ENCODE assay signal across 8 mouse cellular contexts in the genomic region with DNA sequence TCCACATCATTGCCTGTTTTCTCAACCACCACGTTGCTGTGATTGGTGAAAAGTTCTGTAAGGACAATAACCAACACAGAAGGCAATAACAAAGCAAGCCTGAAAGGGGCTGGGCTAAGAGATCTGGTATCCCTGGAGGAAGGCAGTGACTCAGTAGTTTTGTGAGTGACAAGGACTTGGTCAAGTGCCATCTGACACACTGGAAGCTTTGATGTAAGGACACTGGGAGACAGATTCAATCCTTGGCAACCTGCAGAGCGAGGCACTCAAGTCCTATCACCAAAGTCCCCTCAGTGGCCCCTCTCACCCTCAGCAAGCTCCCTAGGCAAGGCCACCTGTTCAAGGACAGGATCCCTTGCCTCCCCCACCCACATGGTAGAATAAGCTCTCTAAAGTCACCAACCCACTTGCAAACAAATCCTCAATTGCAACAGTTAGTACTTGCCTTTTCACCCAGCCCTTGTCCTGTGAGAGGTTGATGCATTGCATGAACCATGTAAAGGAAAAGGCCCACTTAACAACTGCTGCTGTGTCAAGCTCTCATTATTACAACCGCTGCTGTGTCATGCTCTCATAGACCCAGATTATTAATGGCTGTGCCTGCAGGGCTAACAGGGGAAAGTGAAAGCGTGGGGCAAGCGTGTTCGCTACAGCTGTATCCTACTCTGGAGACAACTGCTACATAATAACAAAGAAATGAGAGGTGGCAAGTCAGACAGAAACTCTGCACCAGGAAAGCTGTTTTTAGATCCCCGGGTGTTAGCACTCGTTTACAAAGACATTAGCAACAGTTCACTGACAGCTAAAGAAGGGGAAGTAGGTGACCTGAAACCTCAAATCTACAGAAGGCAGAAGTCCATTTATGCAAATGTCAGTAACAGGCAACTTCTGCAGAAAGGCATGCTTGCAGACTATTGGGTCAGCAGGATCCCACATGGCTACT. TPM values are rescaled to one million over a fixed set of nuclear protein-coding genes. Genes with fewer than 3 reads are reported as not detected.
DNase-seq lines count a peak whose midpoint lies in the region; ATAC-seq and TF ChIP-seq lines count a peak whose summit lies in the region.

No protein-coding gene starts in this region.

- peak; percentile 33 for DNase-seq in gastrocnemius, adult 18-20 months (ENCODE audit: low spot score)
- DNase-seq in gastrocnemius, postnatal 4 days (ENCODE audit: low spot score in 2 of 2) = no peak
- DNase-seq in embryo, embryonic 10.5 days (ENCODE audit: low spot score) = peak; percentile 64
- DNase-seq in intestine, embryonic 14.5 days (ENCODE audit: low spot score) = no peak
- peak; percentile 38 for DNase-seq in lung, embryonic 14.5 days
- no peak for DNase-seq in left cerebral cortex, adult 2 months (ENCODE audit: extremely low spot score in 1 of 2, low spot score in 2 of 2)
- DNase-seq in cerebellum, adult 9-10 months = no peak

- intact Hi-C loops in left cerebral cortex, adult 2 months (cut with DNase I) = no loop called here

- no peaks in the 10 kb centered on the region for H3K27me3 ChIP-seq in intestine, embryonic 14.5 days (replicated peaks; ENCODE audit: control insufficient read depth, insufficient read depth, low read length)
- H3K27me3 ChIP-seq in lung, embryonic 14.5 days (ENCODE audit: insufficient read depth, low read length) = no peaks in the 10 kb centered on the region

- TF ChIP-seq POLR2A in olfactory bulb, adult 2 months (IDR thresholded peaks at IDR 0.05; ENCODE audit: insufficient read depth, low read depth, low read length) = no peak

- no peak overlapping the region for H3K4me3 ChIP-seq in intestine, embryonic 14.5 days (ENCODE audit: low read depth, low read length)
- H3K4me3 ChIP-seq in lung, embryonic 14.5 days (ENCODE audit: low read depth, low read length) = no peak overlapping the region
- H3K4me3 ChIP-seq in olfactory bulb, adult 2 months (ENCODE audit: insufficient read depth, low read depth, low read length) = no peak overlapping the region
- no peak overlapping the region for H3K4me3 ChIP-seq in left cerebral cortex, adult 2 months

- no peak overlapping the region for H3K9ac ChIP-seq in intestine, embryonic 14.5 days (ENCODE audit: low read length)
- no peak overlapping the region for H3K9ac ChIP-seq in lung, embryonic 14.5 days

- no peak for ATAC-seq in intestine, embryonic 14.5 days (replicated peaks; ENCODE audit: low FRiP score, low TSS enrichment, low read depth)
- ATAC-seq in lung, embryonic 14.5 days (ENCODE audit: insufficient read depth) = no peak

- WGBS in intestine, embryonic 14.5 days = 37% methylated on average over 8 of the region's 8 CpGs
- 36% methylated on average over 8 of the region's 8 CpGs for WGBS in lung, embryonic 14.5 days
- WGBS in olfactory bulb, adult 2 months = 27% methylated on average over 8 of the region's 8 CpGs

- H3K27ac ChIP-seq in intestine, embryonic 14.5 days (ENCODE audit: low read depth) = peak overlapping the region; percentile 39; the same call in 1 of the 2 replicates
- H3K27ac ChIP-seq in lung, embryonic 14.5 days (ENCODE audit: low read depth) = no peak overlapping the region; the same call in 1 of the 2 replicates
- peak overlapping the region; percentile 37 for H3K27ac ChIP-seq in olfactory bulb, adult 2 months (ENCODE audit: insufficient read depth, low read depth, low read length)
- H3K27ac ChIP-seq in left cerebral cortex, adult 2 months = no peak overlapping the region

- H3K4me2 ChIP-seq in intestine, embryonic 14.5 days (ENCODE audit: low read length) = peak overlapping the region; percentile 30
- H3K4me2 ChIP-seq in lung, embryonic 14.5 days = peak overlapping the region; percentile 10; the same call in 1 of the 2 replicates

- no peaks in the 10 kb centered on the region for H3K9me3 ChIP-seq in intestine, embryonic 14.5 days (ENCODE audit: control insufficient read depth, low read length)
- H3K9me3 ChIP-seq in lung, embryonic 14.5 days (ENCODE audit: low read depth, low read length) = no peaks in the 10 kb centered on the region

- TF ChIP-seq CTCF in lung, embryonic 14.5 days (IDR thresholded peaks at IDR 0.05; ENCODE audit: low read depth) = no peak
- no peak for TF ChIP-seq CTCF in olfactory bulb, adult 2 months (IDR thresholded peaks at IDR 0.05; ENCODE audit: insufficient read depth, low read depth, low read length)
- no peak for TF ChIP-seq CTCF in left cerebral cortex, adult 2 months (IDR thresholded peaks at IDR 0.05)

- 0 out of 2 replicates have a peak, but pooled peaks cover 6% of the 10 kb centered on the region for H3K4me1 ChIP-seq in intestine, embryonic 14.5 days (replicated peaks; ENCODE audit: control insufficient read depth, insufficient read depth, low read length)
- peaks cover 8% of the 10 kb centered on the region for H3K4me1 ChIP-seq in lung, embryonic 14.5 days (ENCODE audit: insufficient read depth)
- peaks cover 11% of the 10 kb centered on the region for H3K4me1 ChIP-seq in olfactory bulb, adult 2 months (ENCODE audit: control insufficient read depth, insufficient read depth, low read length)

- H3K36me3 ChIP-seq in intestine, embryonic 14.5 days (ENCODE audit: control insufficient read depth, insufficient read depth, low read length) = no peaks in the 10 kb centered on the region
- H3K36me3 ChIP-seq in lung, embryonic 14.5 days (ENCODE audit: insufficient read depth) = no peaks in the 10 kb centered on the region

RNA-seq across cellular contexts. Expression of gene Hhat, which starts 18.1 kb away (rescaled TPM):
- total RNA-seq in gastrocnemius, adult 18-20 months (2021) = 1 to 10 TPM; 1.2 to 1.3 TPM
- total RNA-seq in gastrocnemius, postnatal 4 days (2021) = 1 to 10 TPM; 6.2 to 8.1 TPM
- 14.1 and 15.0 TPM in 2 replicates for polyA plus RNA-seq in intestine, embryonic 14.5 days (2014; fragmentation: Nextera tagmentation; extraction: Ambion mirVana)
- 12.8 and 12.9 TPM in 2 replicates for polyA plus RNA-seq in lung, embryonic 14.5 days (2014; fragmentation: Nextera tagmentation; extraction: Ambion mirVana)
- not detected in 2 replicates for polyA plus RNA-seq in olfactory bulb, adult 2 months (2012; ENCODE audit: insufficient read depth, insufficient read length, low replicate concordance, missing spikeins)
- 1 to 10 TPM in 1 of 2 experiments, under 1 TPM in 1; 0.81 to 1.3 TPM for total RNA-seq in left cerebral cortex, adult 2 months (2021)

Comparison
In these comparisons a context has a peak if more than half of its experiments do, and no peak if none do; other contexts are left out.
1. DNase-seq: peak in gastrocnemius, adult 18-20 months (single experiment), embryo, embryonic 10.5 days (single experiment) and lung, embryonic 14.5 days (single experiment); none in gastrocnemius, postnatal 4 days (0 of 2), intestine, embryonic 14.5 days (single experiment), left cerebral cortex, adult 2 months (0 of 2) and cerebellum, adult 9-10 months (single experiment).
2. H3K27ac ChIP-seq: peak in intestine, embryonic 14.5 days (single experiment) and olfactory bulb, adult 2 months (single experiment); none in lung, embryonic 14.5 days (single experiment) and left cerebral cortex, adult 2 months (single experiment).